Mouse (Mus musculus) macrophage (primary cell): ENCODE results near the gene Ssr2. TPM values are rescaled to one million over a fixed set of nuclear protein-coding genes. Genes with fewer than 3 reads are reported as not detected.
A peak's percentile ranks its signal among the peaks of the same experiment; 100 is the strongest.
"Not testable (repeated sequence)": the region's sequence is repeated elsewhere in the genome, so short reads cannot be mapped to it uniquely, and the experiment has no call there.

Experiments
- H3K27ac ChIP-seq: fragments of 350-480 bp; formaldehyde crosslinking; 2 replicates; pipeline ENCODE4 v1.9.0; 2021
- H3K36me3 ChIP-seq: fragments of 350-480 bp; formaldehyde crosslinking; 2 replicates; pipeline ENCODE4 v1.9.0; 2021; ENCODE audit errors: inconsistent target
- H3K4me3 ChIP-seq: fragments of 350-480 bp; formaldehyde crosslinking; 2 replicates; pipeline ENCODE4 v1.9.0; 2021; ENCODE audit errors: inconsistent target
- H3K79me2 ChIP-seq: fragments of 350-480 bp; formaldehyde crosslinking; 2 replicates; pipeline ENCODE4 v1.9.0; 2021; ENCODE audit errors: inconsistent target
- WGBS: methylation state at CpG from one replicate; pipeline ENCODE4 v1.1.7; 2026; ENCODE audit warnings: inconsistent platforms; ENCODE audit not compliant: missing documents; 5-methylcytosine and 5-hydroxymethylcytosine counted together
- polyA plus RNA-seq: library from polyadenylated mRNA; stranded (reverse); fragments of 250-400 nt; gene quantifications from 3 replicates; pipeline ENCODE4 v1.2.4, GENCODE M21; 2018; ENCODE audit warnings: inconsistent platforms

Gene Ssr2
- polyA plus RNA-seq, 1 experiment from 2014 or later, result 113 TPM

- Histone ChIP-seq H3K36me3 (peaks cover 60% of the 10 kb centered on the region), H3K79me2 (no peaks in the 10 kb centered on the region)
These were observed 9.1 kb upstream of the Ssr2 start for GRCm38 (mm10) chr3:88566536-88567061.

GRCm38 (mm10) chr3:88567892-88568291 is 7.8 kb upstream of the Ssr2 start:
- WGBS, result 64% methylated on average over 5 of the region's 6 CpGs
- Histone ChIP-seq H3K79me2 (no peaks in the 10 kb centered on the region), H3K4me3 (no peak overlapping the region), H3K36me3 (peaks cover 60% of the 10 kb centered on the region), H3K27ac (no peak overlapping the region)

More at GRCm38 (mm10) chr3:88566536-88567061, 9.1 kb upstream of the Ssr2 start:
- H3K27ac ChIP-seq, result no peak overlapping the region
- 95% methylated on average over 4 of the region's 4 CpGs for WGBS
- no peak overlapping the region for H3K4me3 ChIP-seq

- WGBS, result 97% methylated on average over 2 of the region's 2 CpGs
- Histone ChIP-seq H3K79me2 (no peaks in the 10 kb centered on the region), H3K27ac (no peak overlapping the region), H3K4me3 (no peak overlapping the region), H3K36me3 (peaks cover 54% of the 10 kb centered on the region)
These were observed 7.1 kb upstream of the Ssr2 start for GRCm38 (mm10) chr3:88568615-88569014.

GRCm38 (mm10) chr3:88569093-88569492 is 6.6 kb upstream of the Ssr2 start:
- H3K27ac ChIP-seq, result no peak overlapping the region
- no peak overlapping the region for H3K4me3 ChIP-seq
- H3K79me2 ChIP-seq, result no peaks in the 10 kb centered on the region
- H3K36me3 ChIP-seq, result peaks cover 50% of the 10 kb centered on the region
- 73% methylated on average over 2 of the region's 2 CpGs for WGBS

- peaks cover 44% of the 10 kb centered on the region for H3K36me3 ChIP-seq
- H3K79me2 ChIP-seq, result no peaks in the 10 kb centered on the region
- no peak overlapping the region for H3K4me3 ChIP-seq
- H3K27ac ChIP-seq, result no peak overlapping the region
- 81% methylated on average over 5 of the region's 5 CpGs for WGBS
These were observed 6.0 kb upstream of the Ssr2 start for GRCm38 (mm10) chr3:88569694-88570093.

- no peak overlapping the region for H3K4me3 ChIP-seq
- no peak overlapping the region for H3K27ac ChIP-seq
- 96% methylated on average over 10 of the region's 10 CpGs for WGBS
- peaks cover 37% of the 10 kb centered on the region for H3K36me3 ChIP-seq
- H3K79me2 ChIP-seq, result no peaks in the 10 kb centered on the region
These were observed 5.3 kb upstream of the Ssr2 start for GRCm38 (mm10) chr3:88570341-88570740.

GRCm38 (mm10) chr3:88571856-88572255 is 3.8 kb upstream of the Ssr2 start:
- WGBS, result 82% methylated on average over 1 of the region's 1 CpGs
- Histone ChIP-seq H3K36me3 (peaks cover 23% of the 10 kb centered on the region; the same call in 1 of the 2 replicates), H3K4me3 (no peak overlapping the region), H3K79me2 (no peaks in the 10 kb centered on the region), H3K27ac (no peak overlapping the region)

- no peaks in the 10 kb centered on the region for H3K79me2 ChIP-seq
- peaks cover 14% of the 10 kb centered on the region; the same call in 1 of the 2 replicates for H3K36me3 ChIP-seq
- H3K27ac ChIP-seq, result no peak overlapping the region
- H3K4me3 ChIP-seq, result no peak overlapping the region
- whole genome bisulfite sequencing, result 89% methylated on average over 2 of the region's 2 CpGs
These were observed 2.8 kb upstream of the Ssr2 start for GRCm38 (mm10) chr3:88572835-88573234.

GRCm38 (mm10) chr3:88573810-88574209 is 1.9 kb upstream of the Ssr2 start:
- 75% methylated on average over 2 of the region's 2 CpGs for WGBS

GRCm38 (mm10) chr3:88577846-88578245 is 2.2 kb downstream of the Ssr2 start:
- not testable (repeated sequence) for H3K27ac ChIP-seq, H3K4me3 ChIP-seq, H3K36me3 ChIP-seq
- WGBS, result 83% methylated on average over 5 of the region's 5 CpGs
- peaks cover 21% of the 10 kb centered on the region for H3K79me2 ChIP-seq

More at GRCm38 (mm10) chr3:88573810-88574209, 1.9 kb upstream of the Ssr2 start:
- H3K4me3 ChIP-seq, result no peak overlapping the region
- H3K79me2 ChIP-seq, result no peaks in the 10 kb centered on the region
- peaks cover 4% of the 10 kb centered on the region; the same call in 1 of the 2 replicates for H3K36me3 ChIP-seq
- H3K27ac ChIP-seq, result no peak overlapping the region

- Histone ChIP-seq H3K27ac (no peak overlapping the region), H3K36me3 (peaks cover 15% of the 10 kb centered on the region), H3K4me3 (peak overlapping the region; percentile 71), H3K79me2 (peaks cover 26% of the 10 kb centered on the region)
- 56% methylated on average over 8 of the region's 8 CpGs for WGBS
These were observed 3.1 kb downstream of the Ssr2 start for GRCm38 (mm10) chr3:88578498-88579424.

GRCm38 (mm10) chr3:88579454-88580117 is 3.9 kb downstream of the Ssr2 start:
- H3K27ac ChIP-seq, result no peak overlapping the region
- peaks cover 26% of the 10 kb centered on the region for H3K79me2 ChIP-seq
- H3K36me3 ChIP-seq, result peaks cover 20% of the 10 kb centered on the region
- H3K4me3 ChIP-seq, result peak overlapping the region; percentile 71
- WGBS, result under 1% methylated on average over 30 of the region's 34 CpGs

GRCm38 (mm10) chr3:88585769-88586168 is 10.1 kb downstream of the Ssr2 start:
- H3K79me2 ChIP-seq, result peaks cover 14% of the 10 kb centered on the region
- peaks cover 50% of the 10 kb centered on the region for H3K36me3 ChIP-seq

GRCm38 (mm10) chr3:88586640-88587039 is 11.0 kb downstream of the Ssr2 start:
- WGBS, result 95% methylated on average over 5 of the region's 5 CpGs
- Histone ChIP-seq H3K36me3 (peaks cover 50% of the 10 kb centered on the region), H3K79me2 (peaks cover 7% of the 10 kb centered on the region; the same call in 1 of the 2 replicates), H3K27ac (no peak overlapping the region), H3K4me3 (no peak overlapping the region)

More at GRCm38 (mm10) chr3:88585769-88586168, 10.1 kb downstream of the Ssr2 start:
- 94% methylated on average over 6 of the region's 6 CpGs for WGBS
- H3K4me3 ChIP-seq, result no peak overlapping the region
- no peak overlapping the region for H3K27ac ChIP-seq
